Comparison of ENCODE assay signal across 7 mouse cellular contexts in the genomic region with DNA sequence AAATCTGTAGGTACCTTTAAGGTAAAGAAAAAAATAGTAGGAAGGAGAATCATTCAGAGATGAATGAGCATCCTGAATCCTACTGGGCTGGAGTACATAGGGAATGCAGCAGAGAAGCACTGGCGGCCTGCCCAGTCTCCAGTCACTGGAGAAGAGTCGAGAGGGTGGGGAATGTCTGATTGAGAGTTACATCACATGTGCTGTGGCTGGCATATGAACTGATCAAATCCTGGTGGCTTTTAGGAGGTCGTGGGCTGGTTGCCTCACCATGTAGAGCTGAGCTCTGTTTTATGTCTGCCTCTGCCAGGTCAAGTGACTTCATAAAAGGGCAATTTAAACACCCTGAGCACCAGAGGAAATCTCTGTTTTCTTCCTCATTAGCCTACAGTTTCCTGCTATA.
DNase-seq lines count a peak whose midpoint lies in the region; ATAC-seq and TF ChIP-seq lines count a peak whose summit lies in the region.

No protein-coding gene starts in this region.

- TF ChIP-seq CTCF in intestine, postnatal 0 days (IDR thresholded peaks at IDR 0.05; ENCODE audit: low read depth) = no peak

- no peaks in the 10 kb centered on the region for H3K9me3 ChIP-seq in intestine, postnatal 0 days (ENCODE audit: control insufficient read depth)

- DNase-seq in kidney, postnatal 14 days = peak; percentile 9
- no peak for DNase-seq in kidney, adult 8-10 months
- DNase-seq in Muller cell, postnatal 12 days (ENCODE audit: inconsistent ontology term) = peak; percentile 88
- peak; percentile 71 for DNase-seq in adrenal gland, adult 2 months
- peak; percentile 37 to 56 for DNase-seq in gastrocnemius, postnatal 36 days
- peak; percentile 9 for DNase-seq in mesoderm, embryonic 11.5 days (ENCODE audit: low read depth, low spot score)

- 41% methylated on average over 3 of the region's 3 CpGs for WGBS in intestine, postnatal 0 days

- H3K4me1 ChIP-seq in intestine, postnatal 0 days (replicated peaks; ENCODE audit: control insufficient read depth, insufficient read depth, low read length) = no peaks in the 10 kb centered on the region

- H3K9ac ChIP-seq in intestine, postnatal 0 days (ENCODE audit: low read depth, low read length) = no peak overlapping the region

- H3K36me3 ChIP-seq in intestine, postnatal 0 days (ENCODE audit: control insufficient read depth, insufficient read depth) = no peaks in the 10 kb centered on the region

- H3K4me3 ChIP-seq in intestine, postnatal 0 days (ENCODE audit: low read depth, low read length) = no peak overlapping the region

- intact Hi-C loops in gastrocnemius, postnatal 36 days (cut with DNase I) = no loop called here

- no peak for ATAC-seq in intestine, postnatal 0 days

- no peak overlapping the region for H3K4me2 ChIP-seq in intestine, postnatal 0 days (replicated peaks; ENCODE audit: low read depth)

- H3K27ac ChIP-seq in intestine, postnatal 0 days (ENCODE audit: low read depth, low read length) = no peak overlapping the region

- H3K27me3 ChIP-seq in intestine, postnatal 0 days (replicated peaks; ENCODE audit: control insufficient read depth, insufficient read depth, low read length) = no peaks in the 10 kb centered on the region

Comparison
In these comparisons a context has a peak if more than half of its experiments do, and no peak if none do; other contexts are left out.
1. DNase-seq: peak in kidney, postnatal 14 days (single experiment), Muller cell, postnatal 12 days (single experiment), adrenal gland, adult 2 months (single experiment), gastrocnemius, postnatal 36 days (2 of 2) and mesoderm, embryonic 11.5 days (single experiment); none in kidney, adult 8-10 months (0 of 2).